In genomic region chr6:136477878-136478277, GRCm38 (mm10) we compare ENCODE assay signal across 24 mouse cellular contexts. TPM values are rescaled to one million over a fixed set of nuclear protein-coding genes. Genes with fewer than 3 reads are reported as not detected.
DNase-seq lines count a peak whose midpoint lies in the region; ATAC-seq and TF ChIP-seq lines count a peak whose summit lies in the region.
"Had no signal": no experiment of that assay in that cellular context is flagged by ENCODE, and none has a peak within 500 bp of the region (broad histone marks: within the 10 kb centered on the region; RNA-seq: fewer than 3 reads in every experiment).

No protein-coding gene starts in this region.

- H3K9me3 ChIP-seq in kidney, postnatal 0 days (replicated peaks; ENCODE audit: low read length) = no peaks in the 10 kb centered on the region
- peaks cover 6% of the 10 kb centered on the region; the same call in 1 of the 2 replicates for H3K9me3 ChIP-seq in lung, embryonic 15.5 days
- H3K9me3 ChIP-seq in intestine, embryonic 16.5 days (ENCODE audit: control insufficient read depth, low read length) = 0 out of 2 replicates have a peak, but pooled peaks cover 3% of the 10 kb centered on the region
- no peaks in the 10 kb centered on the region for H3K9me3 ChIP-seq in stomach, embryonic 15.5 days
- H3K9me3 ChIP-seq: forebrain, embryonic 13.5 days; heart, embryonic 10.5 days had no signal

- H3K4me2 ChIP-seq in kidney, postnatal 0 days (ENCODE audit: low read length) = no peak overlapping the region
- H3K4me2 ChIP-seq in lung, embryonic 15.5 days = no peak overlapping the region
- H3K4me2 ChIP-seq in intestine, embryonic 16.5 days (ENCODE audit: low read depth, low read length) = no peak overlapping the region
- no peak overlapping the region for H3K4me2 ChIP-seq in stomach, embryonic 15.5 days
- H3K4me2 ChIP-seq: forebrain, embryonic 13.5 days; hindbrain, embryonic 12.5 days had no signal

- ATAC-seq in kidney, postnatal 0 days (replicated peaks; ENCODE audit: low FRiP score, low read depth) = no peak; the same call in 1 of the 2 replicates
- 0 out of 2 replicates have a peak, but pooled peaks have one; percentile 62 for ATAC-seq in lung, embryonic 15.5 days (ENCODE audit: borderline replicate concordance, extremely low read depth, low FRiP score, low TSS enrichment)
- peak; percentile 72 for ATAC-seq in intestine, embryonic 16.5 days
- 0 out of 2 replicates have a peak, but pooled peaks have one; percentile 35 for ATAC-seq in stomach, embryonic 15.5 days (ENCODE audit: insufficient read depth, low FRiP score, low read depth)
- ATAC-seq: activated CD4-positive, CD25-positive, alpha-beta regulatory T cell, adult 4 months; forebrain, embryonic 13.5 days; forebrain, postnatal 0 days; Patski had no signal

- H3K4me1 ChIP-seq in kidney, postnatal 0 days (replicated peaks; ENCODE audit: insufficient read depth, low read length) = peaks cover 8% of the 10 kb centered on the region; the same call in 1 of the 2 replicates
- no peaks in the 10 kb centered on the region for H3K4me1 ChIP-seq in lung, embryonic 15.5 days
- H3K4me1 ChIP-seq in intestine, embryonic 16.5 days (ENCODE audit: control insufficient read depth, insufficient read depth, low read length) = peaks cover 5% of the 10 kb centered on the region; the same call in 1 of the 2 replicates
- peaks cover 7% of the 10 kb centered on the region; the same call in 1 of the 2 replicates for H3K4me1 ChIP-seq in stomach, embryonic 15.5 days

- H3K27ac ChIP-seq in kidney, postnatal 0 days = 0 out of 2 replicates have a peak overlapping the region, but pooled peaks have one; percentile 22
- no peak overlapping the region for H3K27ac ChIP-seq in lung, embryonic 15.5 days
- H3K27ac ChIP-seq in intestine, embryonic 16.5 days (ENCODE audit: low read length) = no peak overlapping the region
- H3K27ac ChIP-seq in stomach, embryonic 15.5 days = no peak overlapping the region
- H3K27ac ChIP-seq: embryonic facial prominence, embryonic 10.5 days; forebrain, embryonic 13.5 days; gastrocnemius, adult 2 months; heart, embryonic 10.5 days; hindbrain, embryonic 12.5 days had no signal

- peak; percentile 80 for DNase-seq in kidney, postnatal 0 days (ENCODE audit: low spot score)
- DNase-seq in kidney, adult 11 months = no peak
- DNase-seq in lung, postnatal 36 days = no peak
- DNase-seq in frontal cortex, postnatal 10 days (ENCODE audit: low spot score in 2 of 2) = no peak
- DNase-seq in left cerebral cortex, adult 11 months (ENCODE audit: low spot score) = no peak
- DNase-seq: adrenal gland, adult 2 months; adrenal gland, postnatal 25 days; cerebellum, adult 2 months; cerebellum, postnatal 10 days; forebrain, postnatal 0 days; gastrocnemius, adult 2 months; gastrocnemius, postnatal 25 days; heart, postnatal 10 days; heart, postnatal 4 days had no signal

- 45% methylated on average over 1 of the region's 1 CpGs for WGBS in kidney, postnatal 0 days
- 41% methylated on average over 1 of the region's 1 CpGs for WGBS in lung, embryonic 15.5 days
- 30% methylated on average over 1 of the region's 1 CpGs for whole genome bisulfite sequencing in intestine, embryonic 16.5 days
- WGBS in stomach, embryonic 15.5 days = 41% methylated on average over 1 of the region's 1 CpGs

- no peak for TF ChIP-seq CTCF in kidney, postnatal 0 days (IDR thresholded peaks at IDR 0.05; ENCODE audit: low read depth)

- H3K9ac ChIP-seq in kidney, postnatal 0 days (ENCODE audit: low read depth, low read length) = no peak overlapping the region
- no peak overlapping the region for H3K9ac ChIP-seq in lung, embryonic 15.5 days
- H3K9ac ChIP-seq in intestine, embryonic 16.5 days (ENCODE audit: low read depth, low read length) = no peak overlapping the region
- H3K9ac ChIP-seq in stomach, embryonic 15.5 days = no peak overlapping the region
- H3K9ac ChIP-seq: forebrain, embryonic 13.5 days; forebrain, postnatal 0 days; hindbrain, embryonic 12.5 days had no signal

- no peak overlapping the region for H3K4me3 ChIP-seq in kidney, postnatal 0 days (replicated peaks; ENCODE audit: low read depth, low read length)
- H3K4me3 ChIP-seq in lung, embryonic 15.5 days = no peak overlapping the region
- no peak overlapping the region for H3K4me3 ChIP-seq in intestine, embryonic 16.5 days (ENCODE audit: low read length)
- H3K4me3 ChIP-seq in stomach, embryonic 15.5 days (replicated peaks) = no peak overlapping the region
- H3K4me3 ChIP-seq: embryonic facial prominence, embryonic 10.5 days; forebrain, embryonic 13.5 days; gastrocnemius, adult 2 months; heart, embryonic 10.5 days; hindbrain, embryonic 12.5 days had no signal

- H3K27me3 ChIP-seq in kidney, postnatal 0 days (ENCODE audit: insufficient read depth, low read length) = no peaks in the 10 kb centered on the region
- no peaks in the 10 kb centered on the region for H3K27me3 ChIP-seq in lung, embryonic 15.5 days
- no peaks in the 10 kb centered on the region for H3K27me3 ChIP-seq in intestine, embryonic 16.5 days (replicated peaks; ENCODE audit: control insufficient read depth, insufficient read depth, low read length)
- no peaks in the 10 kb centered on the region for H3K27me3 ChIP-seq in stomach, embryonic 15.5 days (replicated peaks)
- H3K27me3 ChIP-seq: CH12.LX; forebrain, embryonic 13.5 days; hindbrain, embryonic 12.5 days; Patski had no signal

- no peaks in the 10 kb centered on the region for H3K36me3 ChIP-seq in kidney, postnatal 0 days (ENCODE audit: insufficient read depth, low read length)
- no peaks in the 10 kb centered on the region for H3K36me3 ChIP-seq in lung, embryonic 15.5 days
- H3K36me3 ChIP-seq in intestine, embryonic 16.5 days (ENCODE audit: control insufficient read depth, insufficient read depth, low read length) = no peaks in the 10 kb centered on the region
- H3K36me3 ChIP-seq in stomach, embryonic 15.5 days = no peaks in the 10 kb centered on the region
- H3K36me3 ChIP-seq: embryonic facial prominence, embryonic 10.5 days; hindbrain, embryonic 12.5 days had no signal

RNA-seq across cellular contexts. Expression of gene Atf7ip, which starts 28.1 kb away (rescaled TPM):
- 17.9 and 20.2 TPM in 2 replicates for polyA plus RNA-seq in kidney, postnatal 0 days (2015; fragmentation: Nextera tagmentation; extraction: Ambion mirVana)
- 36.8 and 44.9 TPM in 2 replicates for polyA plus RNA-seq in lung, embryonic 15.5 days (2015; fragmentation: Nextera tagmentation; extraction: Ambion mirVana)
- polyA plus RNA-seq in intestine, embryonic 16.5 days (2015; fragmentation: Nextera tagmentation; extraction: Ambion mirVana) = 17.6 and 21.0 TPM in 2 replicates
- polyA plus RNA-seq in stomach, embryonic 15.5 days (2015; fragmentation: Nextera tagmentation; extraction: Ambion mirVana) = 34.6 and 38.1 TPM in 2 replicates
